Mouse (Mus musculus): ENCODE results near the gene Plxnb1.
A peak's percentile ranks its signal among the peaks of the same experiment; 100 is the strongest.

The Plxnb1 gene

DNA sequence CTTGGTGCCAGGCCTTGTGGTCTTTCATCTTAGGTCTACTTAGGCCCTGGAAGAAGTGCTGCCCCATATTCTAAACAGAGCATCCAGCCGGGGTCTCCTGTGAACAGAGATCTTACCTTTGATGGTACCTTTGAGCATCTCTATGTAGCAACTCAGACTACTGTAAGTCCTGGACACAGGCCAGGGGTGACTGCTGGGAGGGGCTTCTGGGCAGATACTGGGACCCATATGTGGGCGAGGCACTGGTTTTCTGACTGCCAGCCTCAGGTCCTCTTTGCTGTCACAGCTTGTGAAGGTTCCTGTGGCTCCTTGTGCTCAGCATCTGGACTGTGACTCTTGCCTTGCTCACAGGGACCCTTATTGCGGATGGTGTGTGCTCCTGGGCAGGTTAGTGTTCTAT lies 7.4 kb downstream of the Plxnb1 start:
- no peak for DNase-seq (ENCODE audit: low read depth, low spot score)

GRCm38 (mm10) chr9:109103250-109103649 lies 8.1 kb downstream of the Plxnb1 start:
- DNase-seq (ENCODE audit: low read depth, low spot score), result no peak

GRCm38 (mm10) chr9:109104083-109104482 lies 8.9 kb downstream of the Plxnb1 start:
- no peak for DNase-seq (ENCODE audit: low read depth, low spot score)

DNA sequence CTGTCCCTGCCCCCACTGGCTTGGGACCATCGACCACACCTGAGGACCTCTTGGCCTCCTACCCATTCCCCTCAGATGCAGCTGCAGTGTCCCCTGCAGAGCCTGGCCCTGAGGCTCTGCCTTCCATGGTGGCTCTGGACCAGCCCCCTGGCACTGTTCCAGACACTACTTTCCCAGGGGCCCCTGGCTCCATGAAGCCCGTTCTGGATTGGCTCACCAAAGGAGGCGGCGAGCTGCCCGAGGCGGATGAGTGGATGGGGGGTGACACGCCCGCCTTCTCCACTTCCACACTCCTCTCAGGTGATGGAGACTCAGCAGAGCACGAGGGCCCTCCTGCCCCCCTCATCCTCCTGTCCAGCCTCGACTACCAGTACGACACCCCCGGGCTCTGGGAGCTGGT lies 9.8 kb downstream of the Plxnb1 start:
- no peak for DNase-seq (ENCODE audit: low read depth, low spot score)

GRCm38 (mm10) chr9:109105648-109106047 lies 10.5 kb downstream of the Plxnb1 start:
- DNase-seq (ENCODE audit: low read depth, low spot score), result no peak

- no peak for DNase-seq (ENCODE audit: low read depth, low spot score)
Observed at GRCm38 (mm10) chr9:109107341-109107740, 12.2 kb downstream of the Plxnb1 start.

DNA sequence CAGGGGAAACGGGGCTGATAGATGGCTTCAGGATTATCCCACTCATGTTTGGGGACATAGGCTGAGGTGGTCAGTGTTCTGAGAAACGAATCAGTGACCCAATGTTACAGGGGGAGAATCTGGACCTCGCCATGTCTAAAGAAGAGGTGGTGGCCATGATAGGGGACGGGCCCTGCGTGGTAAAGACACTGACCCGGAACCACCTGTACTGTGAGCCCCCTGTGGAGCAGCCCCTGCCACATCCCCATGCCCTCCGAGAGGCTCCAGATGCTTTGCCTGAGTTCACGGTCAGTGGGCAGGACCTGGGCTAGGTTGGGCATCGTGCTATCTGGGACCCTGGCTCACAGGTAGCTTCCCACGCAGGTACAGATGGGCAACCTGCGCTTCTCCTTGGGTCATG lies 15.1 kb downstream of the Plxnb1 start:
- DNase-seq (ENCODE audit: low read depth, low spot score), result no peak

- DNase-seq (ENCODE audit: low read depth, low spot score), result no peak
Observed at GRCm38 (mm10) chr9:109111101-109111500, 15.9 kb downstream of the Plxnb1 start.

- no peak for DNase-seq (ENCODE audit: low read depth, low spot score)
Observed at GRCm38 (mm10) chr9:109111591-109111990, 16.4 kb downstream of the Plxnb1 start.

- no peak for DNase-seq (ENCODE audit: low read depth, low spot score)
Observed at GRCm38 (mm10) chr9:109113331-109113730, 18.1 kb downstream of the Plxnb1 start.

- DNase-seq (ENCODE audit: low read depth, low spot score), result no peak
Observed at GRCm38 (mm10) chr9:109114276-109114675, 19.1 kb downstream of the Plxnb1 start.

GRCm38 (mm10) chr9:109114871-109115270 lies 19.7 kb downstream of the Plxnb1 start:
- DNase-seq (ENCODE audit: low read depth, low spot score), result no peak

DNA sequence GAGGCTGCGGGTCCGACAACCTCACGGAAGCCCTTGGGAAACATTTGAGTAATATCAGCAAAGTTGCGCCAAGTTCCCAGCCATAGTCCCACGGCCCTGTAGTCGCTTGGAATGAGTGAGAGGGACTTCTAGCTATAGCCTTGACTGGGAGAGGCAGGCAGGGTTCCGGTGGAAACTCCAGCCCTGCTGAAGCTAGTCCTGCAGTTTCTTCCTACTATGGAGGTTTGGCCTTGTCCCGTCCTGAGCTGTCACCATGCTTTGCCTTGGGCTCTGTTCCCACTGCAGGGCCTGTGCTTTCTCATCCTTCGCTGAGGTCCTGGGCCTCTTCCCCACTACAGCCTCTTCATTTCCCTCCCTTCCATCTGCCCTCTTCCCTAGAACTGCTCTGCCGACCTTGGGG lies 21.0 kb downstream of the Plxnb1 start:
- DNase-seq (ENCODE audit: low read depth, low spot score), result no peak

DNA sequence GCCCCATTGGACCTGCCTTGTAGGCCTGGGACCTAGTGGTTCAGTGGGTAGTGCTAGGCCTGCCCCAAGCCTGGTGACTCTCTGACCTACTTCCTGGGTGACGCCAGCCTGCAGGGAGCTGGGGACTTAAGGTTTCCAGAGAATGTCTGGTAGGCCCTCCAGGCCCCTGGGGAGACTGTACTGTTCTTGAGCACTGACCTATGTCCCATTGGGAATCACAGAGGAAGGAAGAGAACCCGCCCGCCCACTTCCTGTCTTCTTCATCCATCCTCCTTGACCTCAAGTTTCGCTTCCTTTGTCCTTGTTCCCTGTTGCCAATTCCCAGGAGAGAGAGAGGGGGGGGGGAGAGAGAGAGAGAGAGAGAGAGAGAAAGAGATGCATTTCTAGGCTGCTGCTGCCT lies 22.9 kb downstream of the Plxnb1 start:
- DNase-seq (ENCODE audit: low read depth, low spot score), result no peak

DNA sequence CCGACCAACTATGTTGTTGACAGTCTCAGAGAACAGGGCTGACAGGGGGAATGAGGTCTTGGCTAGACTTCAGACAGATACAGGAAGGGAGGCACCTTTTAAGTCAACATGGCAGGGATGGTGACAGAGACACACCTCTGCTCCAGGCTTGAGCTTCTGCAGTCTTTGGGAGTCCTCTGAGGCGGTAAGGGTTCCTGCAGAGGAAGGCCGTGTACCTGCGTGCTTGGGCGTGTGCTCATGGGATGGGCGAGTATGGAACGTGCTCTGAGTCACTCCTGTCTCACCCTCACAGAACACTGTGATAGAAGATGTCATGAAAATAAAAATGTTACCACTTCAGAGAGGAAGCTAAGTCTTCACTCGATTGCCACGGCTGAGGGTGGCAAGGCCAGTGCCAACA lies 24.4 kb downstream of the Plxnb1 start:
- no peak for DNase-seq (ENCODE audit: low read depth, low spot score)

DNA sequence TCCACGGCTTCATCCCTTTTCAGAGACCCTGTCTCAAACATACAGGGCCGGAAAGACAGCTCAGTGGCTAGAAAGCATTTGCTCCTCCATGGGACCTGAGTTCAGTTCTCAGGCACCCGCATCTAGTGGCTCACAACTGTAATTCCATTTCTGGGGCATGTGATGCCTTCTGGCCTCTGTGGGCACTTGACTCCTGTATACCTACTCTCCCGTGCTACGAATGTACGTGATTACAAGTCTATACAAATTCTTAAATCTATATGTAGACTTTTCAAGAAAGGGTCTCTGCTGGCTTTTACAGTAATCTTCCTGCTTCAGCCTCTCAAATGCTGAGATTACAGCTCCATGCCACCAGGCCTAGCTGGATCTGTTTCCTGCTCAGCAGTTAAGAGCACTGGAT lies 25.8 kb downstream of the Plxnb1 start:
- no peak for DNase-seq (ENCODE audit: low read depth, low spot score)

DNA sequence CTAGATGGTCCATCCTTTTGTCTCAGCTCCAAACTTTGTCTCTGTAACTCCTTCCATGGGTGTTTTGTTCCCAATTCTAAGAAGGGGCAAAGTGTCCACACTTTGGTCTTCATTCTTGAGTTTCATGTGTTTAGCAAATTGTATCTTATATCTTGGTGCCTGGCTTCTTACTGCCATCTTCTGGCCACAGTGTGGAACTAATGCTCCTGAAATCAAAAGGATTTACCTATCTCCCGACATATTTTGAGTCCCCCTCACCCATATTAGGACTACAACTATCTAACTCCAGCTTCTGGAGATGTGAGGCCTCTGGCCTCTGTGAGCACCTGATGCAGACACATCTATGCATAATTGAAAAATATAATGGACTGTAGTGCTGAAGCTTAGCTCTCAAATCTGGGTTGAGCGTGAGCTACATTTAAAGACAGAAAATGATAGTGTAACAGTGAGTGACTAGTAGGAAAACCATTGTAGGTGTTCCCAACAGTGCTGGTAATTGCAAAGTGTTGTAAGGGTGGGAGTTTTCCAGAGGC lies 27.4 kb downstream of the Plxnb1 start:
- DNase-seq (ENCODE audit: low read depth, low spot score), result peak; percentile 54

DNA sequence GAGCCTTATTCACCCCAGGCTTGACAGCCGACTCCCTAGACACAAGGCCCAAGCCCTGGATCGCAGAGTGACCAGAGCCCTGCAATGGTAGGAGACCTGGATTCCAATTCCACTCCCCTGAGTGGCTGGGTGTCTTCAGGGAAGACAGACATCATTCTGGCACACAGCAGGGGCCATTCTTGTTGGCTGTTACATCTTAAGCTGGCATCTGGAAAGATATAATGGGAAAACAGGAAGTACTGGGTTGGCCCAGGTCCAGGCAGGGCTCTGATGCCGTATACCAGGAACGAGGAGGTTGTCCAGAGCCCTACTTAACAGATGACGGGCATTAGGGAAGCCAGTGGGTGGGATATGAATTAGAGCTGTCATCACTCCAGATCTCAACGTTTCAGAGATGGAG lies 28.1 kb downstream of the Plxnb1 start:
- DNase-seq (ENCODE audit: low read depth, low spot score), result no peak

GRCm38 (mm10) chr9:109124164-109124563 lies 29.0 kb downstream of the Plxnb1 start:
- DNase-seq (ENCODE audit: low read depth, low spot score), result no peak

DNA sequence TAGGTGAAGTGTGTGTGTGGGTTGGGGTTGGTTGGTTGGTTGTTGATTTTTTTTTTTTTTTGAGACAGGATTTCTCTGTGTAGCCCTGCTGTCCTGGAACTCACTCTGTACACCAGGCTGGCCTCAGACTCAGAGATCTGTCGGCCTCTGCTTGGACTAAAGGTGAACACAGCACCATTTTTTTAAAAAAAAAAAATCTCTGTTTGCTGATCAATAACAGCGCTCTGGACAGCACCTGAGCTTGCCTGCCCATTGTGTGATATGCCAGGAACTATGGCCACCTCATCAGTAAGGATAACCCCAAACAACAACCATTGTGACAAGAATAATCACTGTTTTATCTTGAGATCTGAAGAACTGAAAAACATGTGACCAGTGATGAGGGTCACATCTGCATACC lies 29.9 kb downstream of the Plxnb1 start:
- DNase-seq (ENCODE audit: low read depth, low spot score), result no peak

- DNase-seq (ENCODE audit: low read depth, low spot score), result no peak
Observed at GRCm38 (mm10) chr9:109125481-109125880, 30.3 kb downstream of the Plxnb1 start.

GRCm38 (mm10) chr9:109127076-109127475 lies 31.9 kb downstream of the Plxnb1 start:
- DNase-seq (ENCODE audit: low read depth, low spot score), result no peak

DNA sequence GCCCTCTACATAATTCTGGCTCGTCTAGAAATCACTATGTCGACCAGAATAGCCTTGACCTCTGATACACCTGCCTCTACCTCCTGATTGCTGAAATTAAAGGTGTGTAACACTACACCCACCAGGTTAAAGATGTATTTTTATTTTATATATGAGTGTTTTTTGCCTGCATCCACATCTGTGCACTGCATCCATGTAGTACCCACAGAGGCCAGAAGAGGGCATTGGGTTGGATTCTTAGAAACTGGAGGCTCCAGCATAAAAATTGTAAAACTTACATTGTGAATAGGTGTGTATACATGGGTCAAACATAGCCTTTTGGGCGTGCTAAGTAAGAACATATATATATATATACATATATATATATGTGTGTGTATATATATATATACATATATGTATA lies 33.0 kb downstream of the Plxnb1 start:
- peak; percentile 34 for DNase-seq (ENCODE audit: low read depth, low spot score)

DNA sequence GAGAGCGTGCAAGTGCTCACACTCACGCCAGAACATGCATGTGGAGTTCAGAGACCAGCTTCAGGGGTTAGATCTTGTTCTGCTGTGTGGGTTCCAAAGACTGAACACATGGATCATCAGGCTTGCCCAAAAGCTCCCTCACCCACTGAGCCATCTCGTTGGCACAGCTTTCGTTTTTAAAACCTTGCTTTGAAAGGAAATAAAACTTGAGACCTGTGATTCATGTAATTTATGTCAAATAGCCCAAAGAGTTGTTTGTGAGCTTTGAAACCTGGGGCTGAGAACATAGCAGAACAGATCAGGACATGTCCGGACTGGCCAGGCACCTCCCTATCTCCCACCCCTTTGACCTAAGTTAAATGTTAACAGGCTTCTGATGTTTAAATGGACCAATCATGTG lies 34.9 kb downstream of the Plxnb1 start:
- DNase-seq (ENCODE audit: low read depth, low spot score), result no peak

All from mesoderm, embryonic 11.5 days (tissue).